Mouse (Mus musculus) midbrain, embryonic 14.5 days (tissue): Measurements from ENCODE around the gene Gm20388. TPM values are rescaled to one million over a fixed set of nuclear protein-coding genes. Genes with fewer than 3 reads are reported as not detected.

Experiments
- ATAC-seq: fragments of 200-750 bp; cut with Nextera tagmentation; 2 replicates; pipeline ENCODE4 v1.8.0; 2017; ENCODE audit warnings: moderate number of reproducible peaks, moderate library complexity; ENCODE audit not compliant: low FRiP score, low TSS enrichment
- DNase-seq: peaks from one replicate; pipeline ENCODE4 v3.0.0-alpha.2; 2015
- H3K27ac ChIP-seq: fragments of 300-500 bp; sonication (generic); replicated peaks from 2 replicates; pipeline ENCODE4 v1.5.1; 2014; ENCODE audit warnings: mild to moderate bottlenecking, low read depth, low read length, moderate library complexity
- H3K27me3 ChIP-seq: fragments of 300-500 bp; sonication (generic); 2 replicates; pipeline ENCODE4 v1.6.1; 2014; ENCODE audit warnings: low read length, control low read depth, mixed read lengths; ENCODE audit not compliant: control insufficient read depth, insufficient read depth
- H3K36me3 ChIP-seq: fragments of 300-500 bp; sonication (generic); 2 replicates; pipeline ENCODE4 v1.6.1; 2014; ENCODE audit warnings: low read length, control low read depth; ENCODE audit not compliant: control insufficient read depth, insufficient read depth
- H3K4me1 ChIP-seq: fragments of 300-500 bp; sonication (generic); 2 replicates; pipeline ENCODE4 v1.6.1; 2014; ENCODE audit warnings: mild to moderate bottlenecking, antibody characterized with exemption, low read length, control low read depth; ENCODE audit not compliant: control insufficient read depth, insufficient read depth
- H3K4me2 ChIP-seq: fragments of 300-500 bp; sonication (generic); 2 replicates; pipeline ENCODE4 v1.6.1; 2014; ENCODE audit warnings: mild to moderate bottlenecking, low read length, moderate library complexity
- H3K4me3 ChIP-seq: fragments of 300-500 bp; sonication (generic); replicated peaks from 2 replicates; pipeline ENCODE4 v1.5.1; 2014; ENCODE audit warnings: low read depth, low read length
- H3K9ac ChIP-seq: fragments of 300-500 bp; sonication (generic); replicated peaks from 2 replicates; pipeline ENCODE4 v1.6.1; 2014; ENCODE audit warnings: mild to moderate bottlenecking, low read length, moderate library complexity
- H3K9me3 ChIP-seq: fragments of 300-500 bp; sonication (generic); 2 replicates; pipeline ENCODE4 v1.6.1; 2016; ENCODE audit warnings: low read length, control low read depth, mixed read lengths; ENCODE audit not compliant: control insufficient read depth
- WGBS: fragments of 180-500 bp; shearing (Covaris S2); extraction: QIAGEN DNeasy Blood & Tissue Kit; methylation state at CpG from one replicate; pipeline ENCODE4 v1.1.7; 2014; 5-methylcytosine and 5-hydroxymethylcytosine counted together
- polyA plus RNA-seq: library from polyadenylated mRNA; unstranded; fragments of >200 nt; fragmentation: Nextera tagmentation; extraction: Ambion mirVana; gene quantifications from 2 replicates; pipeline ENCODE4 v1.2.1, GENCODE M21; 2014

Gene Gm20388
- polyA plus RNA-seq, 1 experiment from 2014 or later = 4.1 TPM

GRCm38 (mm10) chr8:124351636-124352035 is 4441.0 kb downstream of the Gm20388 start:
- Histone ChIP-seq H3K36me3 (no peaks in the 10 kb centered on the region), H3K9ac (no peak overlapping the region), H3K4me2 (no peak overlapping the region), H3K27ac (no peak overlapping the region), H3K9me3 (no peaks in the 10 kb centered on the region), H3K4me1 (no peaks in the 10 kb centered on the region), H3K27me3 (no peaks in the 10 kb centered on the region), H3K4me3 (no peak overlapping the region)
- ATAC-seq (no peak), DNase-seq (no peak)
- 64% methylated on average over 5 of the region's 5 CpGs for WGBS

DNA sequence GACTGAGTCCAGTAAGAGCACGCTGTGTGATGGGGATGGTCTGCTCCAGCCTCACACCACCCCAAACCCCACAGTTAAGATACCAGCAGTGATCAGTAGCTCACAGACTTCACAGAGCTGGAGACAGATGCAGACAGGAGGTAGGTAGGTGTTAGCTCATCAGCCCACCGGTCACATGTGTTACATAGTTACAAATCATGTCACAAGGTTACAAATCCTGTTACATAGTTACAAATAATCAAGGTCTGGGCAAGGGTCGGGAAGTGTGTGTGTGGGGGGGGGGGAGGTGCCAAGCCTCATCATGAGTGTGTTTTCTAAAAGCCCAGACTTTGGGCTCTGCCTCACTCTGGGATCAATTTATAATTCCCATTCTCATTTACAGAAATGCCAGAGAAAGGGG is 4450.3 kb downstream of the Gm20388 start:
- ATAC-seq (no peak), DNase-seq (no peak)
- Histone ChIP-seq H3K4me2 (no peak overlapping the region), H3K9ac (no peak overlapping the region), H3K36me3 (no peaks in the 10 kb centered on the region), H3K27me3 (no peaks in the 10 kb centered on the region), H3K9me3 (no peaks in the 10 kb centered on the region), H3K27ac (no peak overlapping the region), H3K4me1 (no peaks in the 10 kb centered on the region), H3K4me3 (no peak overlapping the region)
- 82% methylated on average over 3 of the region's 3 CpGs for WGBS

DNA sequence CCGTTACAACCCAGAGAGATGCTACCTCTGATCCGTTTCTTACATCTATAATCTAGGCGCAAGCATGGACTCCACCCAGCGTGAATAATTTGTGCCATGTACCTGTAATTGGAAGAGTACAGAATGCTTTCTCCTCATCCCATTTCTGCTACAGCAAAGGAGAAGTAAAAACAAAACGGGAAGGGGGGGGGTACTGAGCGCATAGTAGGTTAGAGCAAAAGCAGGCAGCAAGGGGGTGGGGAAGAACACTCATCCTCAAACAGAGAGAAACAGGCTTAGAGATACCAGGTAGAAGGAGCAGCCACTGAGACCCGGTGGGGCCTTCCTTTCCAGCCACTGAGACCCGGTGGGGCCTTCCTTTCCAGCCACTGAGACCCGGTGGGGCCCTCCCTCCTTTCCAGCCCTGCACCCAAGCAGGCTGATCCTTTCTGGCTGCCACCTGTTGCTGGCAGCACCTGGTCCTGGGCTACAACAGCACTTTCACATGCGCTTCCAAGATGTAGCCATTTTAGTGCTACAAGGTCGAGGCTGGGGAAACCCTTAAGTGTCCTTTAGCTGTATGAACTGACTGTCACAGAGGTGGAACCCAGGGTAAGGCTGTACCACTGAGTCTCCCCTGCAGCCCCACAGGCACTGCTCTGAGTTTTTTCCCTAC is 4451.3 kb downstream of the Gm20388 start:
- WGBS = 84% methylated on average over 11 of the region's 11 CpGs

DNA sequence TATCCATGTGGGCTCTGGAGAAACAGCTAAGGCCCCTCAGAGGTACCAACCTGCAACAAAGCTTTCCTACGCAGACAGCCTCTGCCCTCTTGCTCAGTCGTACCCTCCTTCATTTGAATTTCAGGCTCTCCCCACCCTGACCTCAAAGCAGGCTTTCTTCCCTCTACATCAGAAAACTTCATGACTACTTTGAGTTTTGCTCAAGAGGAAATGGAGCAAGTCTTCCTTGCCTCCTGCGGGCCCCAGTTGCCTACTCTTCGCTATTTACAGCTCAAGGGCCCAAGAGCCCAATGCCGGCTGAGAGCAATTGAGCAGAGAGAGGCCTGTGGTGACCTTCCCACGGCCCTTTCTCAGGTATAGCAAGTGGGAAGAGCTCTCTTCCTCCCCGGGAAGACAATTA is 4451.9 kb downstream of the Gm20388 start:
- Histone ChIP-seq H3K4me3 (no peak overlapping the region), H3K27me3 (no peaks in the 10 kb centered on the region), H3K4me2 (no peak overlapping the region), H3K9me3 (no peaks in the 10 kb centered on the region), H3K27ac (no peak overlapping the region), H3K9ac (no peak overlapping the region), H3K4me1 (no peaks in the 10 kb centered on the region), H3K36me3 (0 out of 2 replicates have a peak, but pooled peaks cover 7% of the 10 kb centered on the region)
- no peak for DNase-seq
- WGBS = 82% methylated on average over 7 of the region's 7 CpGs
- no peak for ATAC-seq

More for the DNA sequence above, 4451.3 kb downstream of the Gm20388 start:
- no peak overlapping the region for H3K4me3 ChIP-seq
- 0 out of 2 replicates have a peak, but pooled peaks cover 1% of the 10 kb centered on the region for H3K36me3 ChIP-seq
- no peaks in the 10 kb centered on the region for H3K4me1 ChIP-seq
- no peaks in the 10 kb centered on the region for H3K9me3 ChIP-seq
- DNase-seq (no peak), ATAC-seq (no peak)
- H3K4me2 ChIP-seq = no peak overlapping the region
- no peak overlapping the region for H3K27ac ChIP-seq
- no peaks in the 10 kb centered on the region for H3K27me3 ChIP-seq
- no peak overlapping the region for H3K9ac ChIP-seq

GRCm38 (mm10) chr8:124363337-124363736 is 4452.7 kb downstream of the Gm20388 start:
- no peak for DNase-seq
- H3K36me3 ChIP-seq = 0 out of 2 replicates have a peak, but pooled peaks cover 7% of the 10 kb centered on the region
- no peak for ATAC-seq
- no peaks in the 10 kb centered on the region for H3K4me1 ChIP-seq
- WGBS = 92% methylated on average over 15 of the region's 15 CpGs
- no peak overlapping the region for H3K9ac ChIP-seq
- no peaks in the 10 kb centered on the region for H3K27me3 ChIP-seq
- no peaks in the 10 kb centered on the region for H3K9me3 ChIP-seq
- no peak overlapping the region for H3K27ac ChIP-seq
- no peak overlapping the region for H3K4me2 ChIP-seq
- no peak overlapping the region for H3K4me3 ChIP-seq

- no peaks in the 10 kb centered on the region for H3K27me3 ChIP-seq
- H3K9ac ChIP-seq = no peak overlapping the region
- DNase-seq = peak; percentile 90
- no peaks in the 10 kb centered on the region for H3K4me1 ChIP-seq
- WGBS = 18% methylated on average over 8 of the region's 8 CpGs
- H3K27ac ChIP-seq = no peak overlapping the region
- no peak overlapping the region for H3K4me3 ChIP-seq
- H3K36me3 ChIP-seq = 0 out of 2 replicates have a peak, but pooled peaks cover 9% of the 10 kb centered on the region
- H3K9me3 ChIP-seq = no peaks in the 10 kb centered on the region
- no peak overlapping the region for H3K4me2 ChIP-seq
- ATAC-seq = no peak
Measured at GRCm38 (mm10) chr8:124368213-124368612, 4457.6 kb downstream of the Gm20388 start.

- no peak overlapping the region for H3K4me3 ChIP-seq
- no peak for DNase-seq
Measured at GRCm38 (mm10) chr8:124370422-124371183, 4460.0 kb downstream of the Gm20388 start.

GRCm38 (mm10) chr8:124371410-124372123 is 4460.9 kb downstream of the Gm20388 start:
- no peak for ATAC-seq
- DNase-seq = no peak
- Histone ChIP-seq H3K4me1 (no peaks in the 10 kb centered on the region), H3K27me3 (no peaks in the 10 kb centered on the region), H3K4me2 (no peak overlapping the region), H3K9ac (no peak overlapping the region), H3K4me3 (no peak overlapping the region), H3K9me3 (no peaks in the 10 kb centered on the region), H3K27ac (no peak overlapping the region), H3K36me3 (peaks cover 15% of the 10 kb centered on the region; the same call in 1 of the 2 replicates)
- 96% methylated on average over 23 of the region's 23 CpGs for WGBS

More at GRCm38 (mm10) chr8:124370422-124371183, 4460.0 kb downstream of the Gm20388 start:
- Histone ChIP-seq H3K27ac (no peak overlapping the region), H3K27me3 (no peaks in the 10 kb centered on the region), H3K36me3 (peaks cover 12% of the 10 kb centered on the region; the same call in 1 of the 2 replicates), H3K9ac (no peak overlapping the region), H3K9me3 (no peaks in the 10 kb centered on the region), H3K4me2 (no peak overlapping the region), H3K4me1 (no peaks in the 10 kb centered on the region)
- ATAC-seq = no peak
- WGBS = 81% methylated on average over 17 of the region's 17 CpGs
